In genomic region chr17:17295037-17295436, GRCm38 (mm10) we compare ENCODE assay signal across 8 mouse cellular contexts.
DNase-seq lines count a peak whose midpoint lies in the region; ATAC-seq and TF ChIP-seq lines count a peak whose summit lies in the region.
"Not testable (repeated sequence)": the region's sequence is repeated elsewhere in the genome, so short reads cannot be mapped to it uniquely, and the experiment has no call there.

No protein-coding gene starts in this region.

- H3K9me3 ChIP-seq in ES-E14 (ENCODE audit: control insufficient read depth, insufficient read depth, low read depth, low read length); erythroblast, embryonic 14.5 days (ENCODE audit: control insufficient read depth, low read length); heart, embryonic 11.5 days (replicated peaks; ENCODE audit: control insufficient read depth, low read length); hindbrain, embryonic 16.5 days (ENCODE audit: control insufficient read depth, low read length); limb, embryonic 10.5 days (replicated peaks); liver, postnatal 0 days (ENCODE audit: low read length); stomach, embryonic 15.5 days: not testable (repeated sequence)
- H3K9me3 ChIP-seq in midbrain, embryonic 13.5 days = peaks cover 10% of the 10 kb centered on the region; the same call in 1 of the 2 replicates

- not testable (repeated sequence) for DNase-seq in ES-E14 (ENCODE audit: low read depth, low spot score); limb, embryonic 10.5 days (ENCODE audit: low spot score); liver, postnatal 0 days

- in situ Hi-C loops in ES-E14 (cut with MboI; ENCODE audit: low sequenced_read_pairs in 2 of 2, unreplicated experiment in 2 of 2) = not testable (repeated sequence)

- WGBS in heart, embryonic 11.5 days (ENCODE audit: insufficient replicate concordance) = 2% methylated on average over 1 of the region's 1 CpGs
- 8% methylated on average over 1 of the region's 1 CpGs for WGBS in hindbrain, embryonic 16.5 days
- 7% methylated on average over 1 of the region's 1 CpGs for WGBS in limb, embryonic 10.5 days
- WGBS in liver, postnatal 0 days (ENCODE audit: insufficient replicate concordance) = 3% methylated on average over 1 of the region's 1 CpGs
- WGBS in midbrain, embryonic 13.5 days = 2% methylated on average over 1 of the region's 1 CpGs
- 2% methylated on average over 1 of the region's 1 CpGs for WGBS in stomach, embryonic 15.5 days

- not testable (repeated sequence) for H3K36me3 ChIP-seq in ES-E14 (ENCODE audit: control insufficient read depth, insufficient read depth, low read length, poor library complexity, severe bottlenecking); erythroblast, embryonic 14.5 days (ENCODE audit: control insufficient read depth); heart, embryonic 11.5 days (ENCODE audit: control insufficient read depth, insufficient read depth, low read length); hindbrain, embryonic 16.5 days (ENCODE audit: control insufficient read depth, insufficient read depth, low read length); limb, embryonic 10.5 days; liver, postnatal 0 days (replicated peaks; ENCODE audit: insufficient read depth, low read length); midbrain, embryonic 13.5 days; stomach, embryonic 15.5 days

- TF ChIP-seq EP300 in liver, postnatal 0 days (IDR thresholded peaks at IDR 0.05; ENCODE audit: low read depth) = not testable (repeated sequence)

- not testable (repeated sequence) for H3K27ac ChIP-seq in ES-E14 (ENCODE audit: insufficient read depth, low read depth, low read length, poor library complexity, severe bottlenecking); heart, embryonic 11.5 days (ENCODE audit: low read depth, low read length); hindbrain, embryonic 16.5 days (ENCODE audit: low read depth, low read length); limb, embryonic 10.5 days; liver, postnatal 0 days (ENCODE audit: low read depth); midbrain, embryonic 13.5 days; stomach, embryonic 15.5 days

- not testable (repeated sequence) for H3K4me1 ChIP-seq in ES-E14 (ENCODE audit: control insufficient read depth in 2 of 2, insufficient read depth in 2 of 2, low read length in 2 of 2, poor library complexity in 1 of 2); erythroblast, embryonic 14.5 days (ENCODE audit: control insufficient read depth); heart, embryonic 11.5 days (ENCODE audit: control insufficient read depth, insufficient read depth, low read length); hindbrain, embryonic 16.5 days (ENCODE audit: control insufficient read depth, insufficient read depth, low read depth, low read length); limb, embryonic 10.5 days; liver, postnatal 0 days (ENCODE audit: insufficient read depth); midbrain, embryonic 13.5 days (replicated peaks); stomach, embryonic 15.5 days

- not testable (repeated sequence) for ATAC-seq in heart, embryonic 11.5 days (replicated peaks; ENCODE audit: insufficient number of reproducible peaks, low FRiP score, low TSS enrichment); hindbrain, embryonic 16.5 days; liver, postnatal 0 days; stomach, embryonic 15.5 days (ENCODE audit: insufficient read depth, low FRiP score, low read depth)
- peak; percentile 62; the same call in 1 of the 2 replicates for ATAC-seq in midbrain, embryonic 13.5 days

- not testable (repeated sequence) for H3K9ac ChIP-seq in ES-E14 (ENCODE audit: insufficient read depth, low read depth, low read length, poor library complexity, severe bottlenecking); heart, embryonic 11.5 days (ENCODE audit: low read depth, low read length); hindbrain, embryonic 16.5 days (ENCODE audit: low read depth, low read length); liver, postnatal 0 days (replicated peaks); midbrain, embryonic 13.5 days (replicated peaks); stomach, embryonic 15.5 days

- peak overlapping the region; percentile 31 to 87; a peak in 3 of 4 replicates for H3K4me3 ChIP-seq in ES-E14 (ENCODE audit: insufficient read depth in 1 of 2, low read depth in 1 of 2, low read length in 2 of 2, poor library complexity in 1 of 2, severe bottlenecking in 1 of 2)
- peak overlapping the region; percentile 59 for H3K4me3 ChIP-seq in erythroblast, embryonic 14.5 days (replicated peaks)
- peak overlapping the region; percentile 52 for H3K4me3 ChIP-seq in heart, embryonic 11.5 days (ENCODE audit: low read depth, low read length)
- H3K4me3 ChIP-seq in hindbrain, embryonic 16.5 days (ENCODE audit: low read length) = peak overlapping the region; percentile 44
- peak overlapping the region; percentile 53 for H3K4me3 ChIP-seq in limb, embryonic 10.5 days
- H3K4me3 ChIP-seq in liver, postnatal 0 days (ENCODE audit: low read depth, low read length) = peak overlapping the region; percentile 51
- peak overlapping the region; percentile 49 for H3K4me3 ChIP-seq in midbrain, embryonic 13.5 days (replicated peaks)
- H3K4me3 ChIP-seq in stomach, embryonic 15.5 days (replicated peaks) = peak overlapping the region; percentile 23; the same call in 1 of the 2 replicates

- H3K27me3 ChIP-seq in erythroblast, embryonic 14.5 days (ENCODE audit: control insufficient read depth); heart, embryonic 11.5 days (ENCODE audit: control insufficient read depth, insufficient read depth, low read length); hindbrain, embryonic 16.5 days (replicated peaks; ENCODE audit: control insufficient read depth, insufficient read depth, low read length); limb, embryonic 10.5 days (ENCODE audit: low read depth, poor library complexity, severe bottlenecking); liver, postnatal 0 days (ENCODE audit: insufficient read depth, low read length); midbrain, embryonic 13.5 days; stomach, embryonic 15.5 days (replicated peaks): not testable (repeated sequence)

- H3K4me2 ChIP-seq in heart, embryonic 11.5 days = peak overlapping the region; percentile 44
- peak overlapping the region; percentile 49 for H3K4me2 ChIP-seq in hindbrain, embryonic 16.5 days (ENCODE audit: low read length)
- peak overlapping the region; percentile 60 for H3K4me2 ChIP-seq in liver, postnatal 0 days (ENCODE audit: low read depth, low read length)
- peak overlapping the region; percentile 48 for H3K4me2 ChIP-seq in midbrain, embryonic 13.5 days (replicated peaks)
- H3K4me2 ChIP-seq in stomach, embryonic 15.5 days = peak overlapping the region; percentile 39

- not testable (repeated sequence) for TF ChIP-seq CTCF in liver, postnatal 0 days (IDR thresholded peaks at IDR 0.05; ENCODE audit: low read depth)
